Mouse (Mus musculus) liver, postnatal 0 days (tissue): ENCODE measurements at regions not wholly inside any gene's neighbourhood (a gene's known extent, or its start where the extent isn't known, plus 50 kb on each side); places are given as distances from the start of the nearest gene placed in this dataset.

Experiments
- ATAC-seq: fragments of 200-750 bp; cut with Nextera tagmentation; 2 replicates; pipeline ENCODE4 v1.8.0; 2017; ENCODE audit warnings: mild to moderate bottlenecking, moderate library complexity
- DNase-seq: peaks from one replicate; pipeline ENCODE4 v3.0.0-alpha.2; 2016
- H3K27ac ChIP-seq: fragments of 300-500 bp; sonication (generic); 2 replicates; pipeline ENCODE4 v1.5.1; 2014; ENCODE audit warnings: antibody characterized with exemption, moderate library complexity, mild to moderate bottlenecking, low read depth
- H3K27me3 ChIP-seq: fragments of 300-500 bp; sonication (generic); 2 replicates; pipeline ENCODE4 v1.6.1; 2014; ENCODE audit warnings: low read length, control low read depth, mixed read lengths; ENCODE audit not compliant: insufficient read depth
- H3K36me3 ChIP-seq: fragments of 300-500 bp; sonication (generic); replicated peaks from 2 replicates; pipeline ENCODE4 v1.6.1; 2014; ENCODE audit warnings: mild to moderate bottlenecking, control low read depth, low read length, moderate library complexity, mixed read lengths; ENCODE audit not compliant: insufficient read depth
- H3K4me1 ChIP-seq: fragments of 300-500 bp; sonication (generic); 2 replicates; pipeline ENCODE4 v1.6.1; 2014; ENCODE audit warnings: antibody characterized with exemption, mild to moderate bottlenecking, control low read depth; ENCODE audit not compliant: insufficient read depth
- H3K4me2 ChIP-seq: fragments of 300-500 bp; sonication (generic); 2 replicates; pipeline ENCODE4 v1.6.1; 2014; ENCODE audit warnings: low read depth, mild to moderate bottlenecking, low read length, moderate library complexity, mixed read lengths
- H3K4me3 ChIP-seq: fragments of 300-500 bp; sonication (generic); 2 replicates; pipeline ENCODE4 v1.5.1; 2014; ENCODE audit warnings: low read depth, low read length
- H3K9ac ChIP-seq: fragments of 300-500 bp; sonication (generic); replicated peaks from 2 replicates; pipeline ENCODE4 v1.6.1; 2014; ENCODE audit warnings: mild to moderate bottlenecking, moderate library complexity
- H3K9me3 ChIP-seq: fragments of 300-500 bp; sonication (generic); 2 replicates; pipeline ENCODE4 v1.6.1; 2016; ENCODE audit warnings: mild to moderate bottlenecking, control low read depth, low read length, mixed read lengths
- CTCF ChIP-seq: sonication (generic); IDR thresholded peaks from 2 replicates; pipeline ENCODE4 v1.5.1; 2016; ENCODE audit warnings: antibody characterized with exemption, low read depth
- EP300 ChIP-seq: IDR thresholded peaks from 2 replicates; pipeline ENCODE4 v1.6.1; 2016; ENCODE audit warnings: antibody characterized with exemption, low read depth, mild to moderate bottlenecking
- WGBS: fragments of 180-500 bp; shearing (Covaris S2); extraction: QIAGEN DNeasy Blood & Tissue Kit; methylation state at CpG from one replicate; pipeline ENCODE4 v1.1.7; 2014; ENCODE audit not compliant: insufficient replicate concordance; 5-methylcytosine and 5-hydroxymethylcytosine counted together

- Histone ChIP-seq H3K36me3 (no peaks in the 10 kb centered on the region), H3K27me3 (no peaks in the 10 kb centered on the region), H3K4me2 (no peak overlapping the region), H3K9me3 (no peaks in the 10 kb centered on the region), H3K9ac (no peak overlapping the region), H3K4me1 (no peaks in the 10 kb centered on the region), H3K4me3 (no peak overlapping the region), H3K27ac (no peak overlapping the region)
- 80% methylated on average over 10 of the region's 10 CpGs for WGBS
- DNase-seq (no peak), ATAC-seq (no peak)
- TF ChIP-seq EP300, result no peak
- TF ChIP-seq CTCF, result no peak
These were observed 110.3 kb upstream of the Shb start for GRCm38 (mm10) chr4:45642604-45643003.

- ATAC-seq (no peak), DNase-seq (no peak)
- no peaks in the 10 kb centered on the region for H3K4me1 ChIP-seq
- H3K4me2 ChIP-seq, result no peak overlapping the region
- no peaks in the 10 kb centered on the region for H3K27me3 ChIP-seq
- no peak overlapping the region for H3K27ac ChIP-seq
- no peaks in the 10 kb centered on the region for H3K9me3 ChIP-seq
- WGBS, result 57% methylated on average over 5 of the region's 5 CpGs
- no peaks in the 10 kb centered on the region for H3K36me3 ChIP-seq
- H3K4me3 ChIP-seq, result no peak overlapping the region
- H3K9ac ChIP-seq, result no peak overlapping the region
- TF ChIP-seq CTCF, result no peak
- TF ChIP-seq EP300, result no peak
These were observed 109.0 kb upstream of the Shb start for GRCm38 (mm10) chr4:45641272-45641671.

- Histone ChIP-seq H3K9me3 (no peaks in the 10 kb centered on the region), H3K4me3 (no peak overlapping the region), H3K36me3 (no peaks in the 10 kb centered on the region), H3K9ac (no peak overlapping the region), H3K27me3 (no peaks in the 10 kb centered on the region), H3K4me1 (no peaks in the 10 kb centered on the region), H3K4me2 (no peak overlapping the region), H3K27ac (no peak overlapping the region)
- TF ChIP-seq EP300 (no peak), CTCF (no peak)
- 46% methylated on average over 11 of the region's 11 CpGs for WGBS
- ATAC-seq, result no peak
- DNase-seq, result no peak
These were observed 108.4 kb upstream of the Shb start for GRCm38 (mm10) chr4:45640713-45641112.

- no peak overlapping the region for H3K4me2 ChIP-seq
These were observed 107.2 kb upstream of the Shb start for GRCm38 (mm10) chr4:45639397-45640034.

DNA sequence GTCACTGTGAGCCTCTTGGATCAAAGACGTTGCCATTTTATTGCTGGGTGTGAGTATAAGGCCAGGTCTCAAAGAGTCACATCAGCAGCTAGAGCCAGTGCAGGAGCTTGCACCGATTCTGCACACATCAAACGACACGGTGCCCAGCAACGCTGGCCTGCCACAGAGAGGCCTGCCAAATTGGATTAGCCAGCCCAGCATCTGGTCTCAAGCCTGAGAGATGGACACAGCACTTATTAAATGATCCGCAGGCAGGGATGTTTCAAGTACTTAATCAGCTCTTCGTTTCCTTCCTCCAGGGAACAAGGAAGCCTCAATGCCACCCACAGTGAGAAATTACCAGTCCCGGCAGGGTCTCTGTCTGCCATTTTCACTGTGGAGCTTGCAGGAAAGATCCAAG lies 106.1 kb upstream of the Shb start:
- DNase-seq (no peak), ATAC-seq (no peak)
- Histone ChIP-seq H3K4me2 (no peak overlapping the region), H3K4me3 (no peak overlapping the region), H3K9ac (no peak overlapping the region), H3K27ac (no peak overlapping the region), H3K9me3 (no peaks in the 10 kb centered on the region), H3K4me1 (no peaks in the 10 kb centered on the region), H3K36me3 (no peaks in the 10 kb centered on the region), H3K27me3 (no peaks in the 10 kb centered on the region)
- TF ChIP-seq EP300 (no peak), CTCF (no peak)
- 66% methylated on average over 8 of the region's 8 CpGs for WGBS

More at GRCm38 (mm10) chr4:45639397-45640034, 107.2 kb upstream of the Shb start:
- ATAC-seq (no peak), DNase-seq (no peak)
- no peak overlapping the region for H3K9ac ChIP-seq
- no peak for TF ChIP-seq EP300
- TF ChIP-seq CTCF, result no peak
- H3K4me3 ChIP-seq, result no peak overlapping the region
- no peaks in the 10 kb centered on the region for H3K4me1 ChIP-seq
- H3K36me3 ChIP-seq, result no peaks in the 10 kb centered on the region
- WGBS, result 79% methylated on average over 12 of the region's 12 CpGs
- H3K9me3 ChIP-seq, result no peaks in the 10 kb centered on the region
- H3K27ac ChIP-seq, result no peak overlapping the region
- no peaks in the 10 kb centered on the region for H3K27me3 ChIP-seq

DNA sequence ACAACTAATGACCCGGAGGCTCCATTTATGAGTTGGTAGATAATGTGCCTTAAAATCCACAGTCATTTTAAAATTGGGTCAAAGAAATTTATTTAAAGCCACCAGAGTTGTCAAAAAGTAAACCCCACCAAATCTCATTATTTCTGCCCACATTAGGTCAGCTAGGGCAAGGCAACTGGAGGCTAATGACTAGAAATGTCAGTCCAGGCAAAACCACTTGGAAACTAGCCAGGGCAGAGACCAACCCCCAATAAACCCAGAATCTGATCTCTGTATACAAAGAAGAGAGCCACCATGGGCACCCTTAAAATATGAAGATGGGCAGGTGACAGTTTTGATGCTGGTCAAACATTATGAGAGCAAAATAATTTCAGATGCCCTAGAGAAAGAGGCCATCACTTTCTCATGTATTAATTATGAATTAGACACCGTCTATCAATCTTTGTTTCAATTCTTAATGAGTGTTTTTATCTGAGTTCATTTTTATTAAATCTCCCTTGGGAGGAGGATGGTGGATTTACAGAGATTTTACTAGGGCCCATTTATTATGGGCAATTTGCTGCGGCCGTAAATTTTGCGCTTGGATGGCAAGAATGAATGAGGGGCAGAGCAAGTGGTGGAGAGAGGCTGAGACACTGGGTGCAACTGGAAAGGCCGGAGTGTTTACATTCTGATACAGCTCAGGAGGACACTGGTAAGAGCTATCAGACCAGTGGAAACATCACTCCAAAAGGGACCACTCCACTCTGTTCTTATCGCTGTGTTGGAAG lies 99.2 kb upstream of the Shb start:
- DNase-seq, result no peak
- no peak overlapping the region for H3K9ac ChIP-seq
- no peak for TF ChIP-seq CTCF
- TF ChIP-seq EP300, result no peak
- no peaks in the 10 kb centered on the region for H3K9me3 ChIP-seq
- no peak for ATAC-seq
- no peaks in the 10 kb centered on the region for H3K4me1 ChIP-seq
- no peak overlapping the region for H3K27ac ChIP-seq
- no peak overlapping the region for H3K4me3 ChIP-seq
- WGBS, result 80% methylated on average over 7 of the region's 7 CpGs
- H3K36me3 ChIP-seq, result no peaks in the 10 kb centered on the region
- H3K4me2 ChIP-seq, result no peak overlapping the region
- no peaks in the 10 kb centered on the region for H3K27me3 ChIP-seq
